Mouse (Mus musculus): ENCODE results near the gene Lin52. TPM values are rescaled to one million over a fixed set of nuclear protein-coding genes. Genes with fewer than 3 reads are reported as not detected.

Lin52 gene
- total RNA-seq, 2 experiments from 2014 or later, result 22.6 to 24.1 TPM

DNA sequence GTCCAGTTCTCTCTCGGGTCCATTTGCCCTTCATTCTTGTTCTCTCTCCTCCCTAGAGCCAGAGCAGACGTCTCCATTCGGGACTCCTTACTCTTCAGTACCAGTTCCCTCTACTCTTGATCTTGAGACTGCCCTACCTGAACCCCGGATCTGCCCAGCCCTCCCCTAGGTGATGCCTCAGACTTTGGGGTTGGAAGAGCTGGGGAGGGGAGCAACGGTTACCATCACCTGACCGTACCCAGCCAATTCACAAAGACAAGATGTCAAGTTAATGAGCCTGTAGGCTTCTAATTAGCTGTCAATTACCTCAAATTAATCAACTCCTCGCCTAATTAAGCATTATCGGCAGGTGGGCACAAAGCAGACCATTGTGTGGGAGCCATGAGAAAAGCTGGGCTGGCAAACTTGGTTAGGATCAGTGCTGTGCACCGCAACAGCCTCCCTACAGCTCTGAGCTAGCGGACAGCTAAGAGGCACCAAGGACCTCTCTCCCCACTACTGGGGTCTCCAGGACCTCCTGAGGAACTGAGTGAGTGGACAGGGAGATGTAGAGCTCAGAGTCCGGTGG is 90.3 kb downstream of the Lin52 start:
- no peak for DNase-seq

DNA sequence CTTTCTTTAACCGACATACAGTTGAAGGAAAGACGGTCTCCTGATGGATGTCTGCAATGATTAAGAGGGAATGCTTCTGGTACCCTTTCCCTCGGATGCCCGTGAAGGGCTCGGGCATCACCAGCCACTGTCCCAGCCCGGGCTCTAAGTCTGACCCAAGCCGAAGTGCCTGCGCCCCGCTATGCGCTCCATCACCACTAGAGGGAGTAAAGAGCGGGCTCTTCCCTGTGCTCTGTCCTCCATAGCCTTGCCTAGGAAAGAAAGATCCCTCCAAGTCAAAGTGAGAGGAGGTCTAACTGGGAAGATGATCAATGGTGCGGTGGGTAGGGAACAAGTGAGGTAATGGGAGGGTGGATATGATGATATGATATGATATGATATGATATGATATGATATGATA is 94.8 kb downstream of the Lin52 start:
- peak; percentile 35 to 51 for DNase-seq

DNA sequence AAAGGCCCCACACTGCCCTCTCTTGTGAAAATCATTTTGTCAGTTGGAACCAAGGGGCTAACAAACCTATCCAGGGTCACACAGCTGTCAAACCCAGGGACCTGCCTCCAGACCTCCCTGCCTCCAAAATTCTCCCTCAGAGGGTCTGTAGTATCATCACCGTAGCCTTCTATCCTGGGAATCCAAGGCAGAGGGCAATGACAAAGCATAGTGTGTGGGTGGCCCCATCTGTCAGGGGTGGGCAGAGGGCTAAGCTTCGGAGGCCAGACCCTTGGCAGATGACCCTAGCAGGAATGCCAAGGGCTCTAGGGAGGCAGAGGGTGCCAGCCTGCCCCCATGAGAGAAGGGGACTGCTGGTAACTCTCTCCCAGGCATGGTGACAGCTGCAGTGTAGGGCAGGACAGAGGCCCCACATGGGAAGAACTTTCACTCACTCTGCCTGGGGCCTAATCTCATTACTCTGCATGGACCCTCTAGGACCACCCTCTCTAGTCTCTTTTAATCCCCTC is 95.4 kb downstream of the Lin52 start:
- no peak for DNase-seq

DNA sequence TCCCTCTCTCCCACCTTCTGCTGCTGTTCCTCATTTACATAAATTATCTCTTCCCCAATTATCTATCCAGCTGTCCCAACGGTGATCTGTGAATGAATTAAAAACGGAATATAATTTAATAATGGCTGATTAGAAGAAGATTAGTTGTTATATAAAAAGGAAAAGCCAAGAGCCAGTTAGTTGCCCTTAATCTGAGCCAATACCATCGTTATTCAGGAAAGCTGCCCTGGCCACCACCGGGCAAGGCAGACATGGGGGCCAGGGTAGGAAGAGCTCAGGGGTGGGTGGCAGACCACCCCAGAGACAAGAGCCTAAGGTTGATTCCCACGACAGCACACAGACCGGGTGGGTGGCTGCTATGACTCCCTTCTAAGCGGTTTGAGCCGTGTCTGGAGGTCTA is 97.0 kb downstream of the Lin52 start:
- DNase-seq, result no peak

DNA sequence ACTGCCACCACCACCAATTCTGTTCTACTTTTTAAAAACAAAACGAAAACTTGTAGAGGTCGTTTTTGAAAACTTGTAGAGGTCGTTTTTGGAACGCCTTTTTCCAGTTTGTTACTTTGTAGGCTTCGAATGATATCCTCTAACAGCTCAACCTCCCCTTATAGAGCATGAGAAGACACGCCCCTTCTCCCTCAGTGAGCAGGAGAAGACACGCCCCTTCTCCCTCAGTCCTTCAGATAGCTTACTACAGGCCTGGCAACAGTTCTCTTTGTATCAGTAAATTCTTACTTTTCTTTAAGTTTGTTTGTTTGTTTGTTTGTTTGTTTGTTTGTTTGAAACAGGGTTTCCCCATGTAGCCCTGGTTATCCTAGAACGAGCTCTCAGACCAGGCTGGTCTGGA is 104.0 kb downstream of the Lin52 start:
- no peak for DNase-seq

DNA sequence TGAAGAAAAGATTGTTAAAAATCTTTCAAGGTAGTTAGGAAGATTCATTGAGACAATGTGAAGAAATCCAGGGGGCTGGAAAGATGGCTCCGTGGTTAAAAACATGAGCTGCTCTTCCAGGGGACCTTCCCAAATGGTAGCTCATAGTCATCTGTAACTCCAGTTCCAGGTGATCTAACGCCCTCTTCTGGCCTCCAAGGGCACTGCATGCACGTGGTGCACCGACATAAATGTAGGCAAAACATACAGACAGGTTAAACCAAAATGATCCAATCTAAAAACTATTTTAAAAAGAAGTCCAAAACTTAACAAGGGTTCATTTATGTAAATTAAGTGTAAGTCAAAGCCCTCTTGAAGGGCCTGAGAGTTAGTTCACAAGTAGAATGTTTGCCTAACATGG is 111.3 kb downstream of the Lin52 start:
- no peak for DNase-seq

DNA sequence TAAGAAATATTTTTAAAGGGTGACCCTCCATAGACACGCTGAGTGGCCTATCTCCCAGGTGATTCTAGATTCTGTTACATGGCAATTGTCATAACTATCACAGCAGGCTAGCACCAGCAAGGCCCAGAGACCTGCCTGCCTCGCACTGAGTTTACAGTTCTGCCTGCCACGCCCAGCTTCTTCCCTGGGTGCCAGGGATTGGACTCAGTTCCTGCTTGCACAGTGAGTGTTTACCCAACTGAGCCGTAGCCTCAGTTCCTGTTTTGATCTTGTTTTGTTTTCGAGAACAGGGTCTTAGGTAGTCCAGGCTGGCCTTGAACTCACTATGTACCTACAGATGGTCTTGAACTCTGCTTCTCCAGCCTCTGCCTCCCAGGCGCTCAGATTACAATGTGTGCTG is 116.4 kb downstream of the Lin52 start:
- DNase-seq, result no peak

DNA sequence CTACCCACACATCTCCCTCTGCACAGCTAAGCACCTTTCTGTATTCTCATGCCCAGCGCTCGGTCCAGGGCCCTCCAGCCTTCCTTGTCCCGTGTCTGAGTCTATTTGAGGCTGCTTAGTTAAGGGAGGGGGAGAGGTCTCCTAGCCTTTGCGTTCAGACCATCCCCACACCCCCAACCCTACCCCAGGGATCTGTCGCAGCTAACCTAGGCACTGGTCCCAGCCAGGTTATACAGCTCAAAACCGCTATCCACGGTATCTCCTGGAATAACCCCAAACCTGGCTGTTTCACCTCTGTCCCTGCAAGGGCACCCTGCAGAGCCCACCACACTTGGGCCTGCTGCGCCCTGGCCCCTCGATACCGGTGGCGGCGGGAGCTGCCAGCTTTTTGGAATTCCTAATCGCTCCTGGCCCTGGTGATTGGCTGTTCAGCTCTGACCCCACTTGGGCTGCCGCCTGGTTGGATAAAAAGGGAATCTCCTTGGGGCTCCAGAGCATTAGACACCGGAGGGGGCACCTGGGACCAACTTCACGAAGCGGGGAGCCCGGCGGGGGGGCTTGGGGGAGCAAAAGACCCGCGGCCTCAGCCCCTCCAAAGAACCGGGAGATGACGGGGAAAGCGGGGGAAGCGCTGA is 118.2 kb downstream of the Lin52 start, which contains the start of gene Vsx2:
Gene Vsx2, plus strand, starts transcription at position 427 of the 635 bp plus-strand sequence.
- DNase-seq, result no peak

DNA sequence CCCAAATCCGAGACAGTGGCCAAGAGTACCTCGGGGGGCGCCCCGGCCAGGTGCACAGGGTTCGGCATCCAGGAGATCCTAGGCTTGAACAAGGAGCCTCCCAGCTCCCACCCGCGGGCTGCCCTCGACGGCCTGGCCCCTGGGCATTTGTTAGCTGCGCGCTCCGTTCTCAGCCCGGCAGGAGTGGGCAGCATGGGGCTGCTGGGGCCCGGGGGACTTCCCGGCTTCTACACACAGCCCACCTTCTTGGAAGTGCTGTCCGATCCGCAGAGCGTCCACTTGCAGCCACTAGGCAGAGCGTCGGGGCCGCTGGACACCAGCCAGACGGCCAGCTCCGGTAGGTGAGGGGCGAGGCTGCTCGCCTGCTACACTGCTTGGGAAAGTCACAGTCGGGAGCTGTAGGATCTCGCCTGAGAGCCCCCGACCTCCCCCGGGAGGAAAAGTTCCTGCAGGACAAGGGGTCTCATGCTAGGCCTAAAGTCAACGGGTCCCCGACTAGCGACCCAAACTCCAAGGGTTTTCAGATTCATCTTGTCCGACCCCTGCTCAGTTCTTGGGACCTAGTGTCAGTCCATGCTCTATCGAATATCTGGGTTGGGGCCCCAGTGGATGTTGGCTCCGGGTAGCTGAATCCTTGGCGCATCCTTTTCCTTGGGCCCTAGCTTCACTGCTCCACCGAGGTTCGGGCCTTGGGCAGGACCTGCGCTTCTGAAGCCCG is 118.9 kb downstream of the Lin52 start:
- DNase-seq, result no peak

DNA sequence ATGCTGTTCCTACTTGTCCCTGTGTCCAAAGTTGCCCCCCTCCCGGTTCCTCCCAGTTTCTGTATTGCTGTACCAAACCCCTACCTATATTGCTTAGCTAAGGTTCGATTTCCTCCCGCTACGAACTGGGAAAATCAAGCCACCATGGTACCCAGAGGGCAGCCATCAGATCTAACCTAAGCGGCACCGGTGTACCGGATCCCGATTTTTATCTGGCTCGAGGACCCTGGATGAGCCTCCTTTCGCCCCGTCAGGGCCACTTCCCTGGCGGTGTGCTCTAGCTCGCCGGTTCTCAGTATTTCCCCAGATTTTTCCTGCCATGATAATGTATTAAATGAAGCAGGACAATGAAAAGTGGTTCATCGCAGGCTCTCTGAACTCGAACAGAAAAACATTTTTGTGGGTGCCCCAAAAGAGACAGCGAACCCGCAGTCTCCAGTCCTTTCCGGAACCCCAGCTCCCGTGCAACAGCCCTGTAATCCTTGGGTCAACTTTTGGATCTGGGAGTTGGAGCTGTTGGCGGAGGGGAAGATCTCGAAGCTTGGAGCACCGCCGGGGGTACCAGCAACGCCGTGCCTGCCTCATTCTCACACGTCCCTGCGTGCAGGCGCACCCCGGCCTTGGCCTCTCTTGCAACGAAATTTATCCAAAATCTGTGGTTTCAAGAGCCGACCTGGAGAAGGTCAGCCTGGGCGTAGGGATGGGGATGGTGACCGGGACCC is 119.6 kb downstream of the Lin52 start:
- DNase-seq, result no peak

DNA sequence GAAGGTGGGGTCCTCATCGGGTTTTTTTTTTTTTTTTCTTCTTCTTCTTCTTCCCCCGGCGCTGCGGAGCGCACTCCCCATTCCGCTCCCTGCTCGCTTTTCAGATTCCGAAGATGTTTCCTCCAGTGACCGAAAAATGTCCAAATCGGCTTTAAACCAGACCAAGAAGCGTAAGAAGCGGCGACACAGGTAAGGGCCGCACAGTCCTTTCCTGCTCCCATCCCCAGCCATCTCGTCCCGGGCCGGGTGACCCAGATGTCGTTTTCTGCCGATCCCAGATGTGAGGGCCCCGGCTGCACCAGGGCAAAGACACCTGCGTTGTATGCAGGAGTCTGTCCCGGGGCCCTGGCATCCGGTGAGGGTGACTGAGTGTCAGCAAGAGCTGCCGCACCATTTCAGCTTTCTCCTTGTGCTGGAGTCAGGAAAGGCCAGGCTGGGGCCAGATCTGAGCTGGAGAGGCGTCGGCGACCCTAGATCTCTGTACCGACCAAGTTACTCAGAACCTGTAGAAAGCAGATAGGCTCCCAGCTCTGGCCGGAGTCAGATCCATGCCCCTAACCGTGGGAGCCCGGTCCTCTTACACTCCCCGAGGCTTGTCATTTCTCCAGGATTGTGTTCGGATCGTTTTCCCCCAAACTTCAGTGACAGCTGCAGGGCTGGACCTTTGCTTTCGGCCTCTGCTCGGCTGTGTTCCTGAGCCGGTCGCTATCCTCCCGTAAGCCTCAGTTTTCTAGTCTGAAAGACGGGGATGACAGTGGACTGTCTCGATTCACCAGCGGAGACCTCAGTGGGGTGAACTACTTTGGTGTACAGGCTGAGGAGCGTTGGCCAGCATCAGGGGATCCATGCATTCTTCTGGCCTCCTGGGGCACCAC is 120.5 kb downstream of the Lin52 start:
- no peak for DNase-seq

DNA sequence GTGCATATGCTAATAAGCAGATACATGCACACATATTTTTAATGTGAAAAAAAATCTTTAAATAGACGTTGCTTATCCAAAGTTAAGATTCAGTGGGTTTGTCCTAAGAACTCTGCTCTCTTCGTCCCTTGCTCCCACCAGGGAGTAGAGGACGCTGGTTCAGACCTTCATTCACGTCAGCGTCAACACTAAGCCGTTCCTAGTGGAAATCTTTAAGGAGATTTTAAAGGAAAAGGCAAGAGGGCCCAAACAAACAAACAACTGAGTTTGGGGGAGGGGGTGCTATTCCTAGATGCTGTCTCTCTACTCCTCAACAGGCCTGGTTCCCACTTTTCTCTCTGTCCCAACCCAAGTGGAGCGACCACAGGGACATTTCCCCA is 121.1 kb downstream of the Lin52 start:
- no peak for DNase-seq

DNA sequence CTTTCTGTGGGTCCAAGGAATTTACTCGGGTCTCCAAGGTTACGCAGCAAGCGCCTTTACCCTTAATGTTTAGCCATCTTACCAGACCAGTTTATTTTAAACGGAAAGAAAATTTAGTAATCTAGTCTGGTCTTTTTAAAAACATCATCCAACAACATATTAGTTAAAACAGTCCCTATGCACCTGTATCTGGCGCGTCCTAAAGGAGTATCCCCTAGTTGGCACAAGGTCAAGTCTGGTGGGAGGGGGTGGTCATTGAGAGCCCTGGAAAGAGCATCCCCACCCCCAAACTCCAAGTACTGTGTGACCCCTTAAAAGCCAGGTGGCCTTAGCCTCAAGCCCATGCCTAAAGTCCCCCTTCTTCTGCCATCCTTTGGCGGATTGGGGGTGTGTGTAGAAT is 121.9 kb downstream of the Lin52 start:
- DNase-seq, result no peak

DNA sequence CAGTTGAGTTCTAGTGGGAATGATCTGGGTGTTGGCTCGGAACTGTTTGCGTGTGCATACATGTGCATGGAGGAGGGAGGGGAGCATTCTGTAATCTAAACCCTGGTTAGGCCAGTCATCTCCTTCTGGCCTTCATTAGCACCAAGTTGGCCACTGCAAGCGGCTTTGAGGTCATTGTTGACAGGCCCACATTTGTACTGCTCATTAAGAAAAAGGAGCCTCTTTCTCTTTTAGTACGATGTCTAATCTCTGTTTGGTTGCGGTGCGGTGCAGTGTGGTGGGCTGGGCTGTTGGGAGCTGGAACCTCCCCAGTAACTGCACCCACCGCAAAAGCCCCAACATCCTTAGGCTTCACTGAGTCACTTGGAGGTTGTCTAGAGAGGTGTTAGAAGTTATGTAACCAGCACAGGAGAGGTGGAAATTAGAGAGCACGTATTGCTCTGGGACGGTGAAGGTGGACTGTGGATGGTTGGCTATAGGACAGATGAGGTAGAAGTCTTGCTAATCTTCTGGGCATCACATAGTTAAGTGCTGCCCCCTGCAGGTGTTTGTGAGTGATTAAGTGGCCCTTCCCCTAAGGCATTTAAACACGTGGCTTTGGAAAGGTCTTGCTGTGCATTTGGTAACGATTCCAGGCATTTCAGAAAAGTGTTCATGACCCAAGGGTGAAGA is 126.7 kb downstream of the Lin52 start:
- no peak for DNase-seq

DNA sequence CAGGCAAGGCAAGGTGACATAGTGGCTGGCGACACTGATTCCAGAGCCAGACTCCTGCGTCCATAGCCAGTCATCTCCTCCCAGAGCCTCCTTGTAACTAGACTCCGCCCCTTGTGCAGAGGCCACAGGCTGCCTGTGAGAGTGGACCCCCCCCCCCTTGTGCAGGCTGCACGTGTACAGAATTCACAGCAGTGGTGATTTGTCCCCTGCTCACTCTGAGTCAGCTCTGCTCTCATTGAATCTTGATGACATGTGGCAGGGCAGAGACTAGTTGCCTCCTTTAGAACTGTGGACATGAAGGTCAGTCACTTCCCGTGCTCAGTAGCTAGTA is 127.2 kb downstream of the Lin52 start:
- no peak for DNase-seq

DNA sequence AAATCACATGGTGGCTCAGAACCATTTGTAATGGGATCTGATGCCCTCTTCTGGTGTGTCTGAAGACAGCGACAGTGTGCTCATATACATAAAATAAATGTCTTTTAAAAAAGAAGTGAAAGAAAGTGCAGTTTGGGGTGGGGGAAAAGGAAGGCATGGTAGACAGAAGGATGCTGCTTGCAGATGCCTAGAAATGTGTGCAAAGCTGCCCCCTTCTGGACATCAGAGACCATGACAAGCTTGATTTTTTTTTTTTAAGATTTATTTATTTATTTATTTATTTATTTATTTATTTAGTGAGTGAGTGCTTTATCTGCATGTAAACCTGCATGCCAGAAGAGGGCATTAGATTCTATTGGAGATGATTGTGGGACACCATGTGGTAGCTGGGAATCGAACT is 130.1 kb downstream of the Lin52 start:
- DNase-seq, result no peak

DNA sequence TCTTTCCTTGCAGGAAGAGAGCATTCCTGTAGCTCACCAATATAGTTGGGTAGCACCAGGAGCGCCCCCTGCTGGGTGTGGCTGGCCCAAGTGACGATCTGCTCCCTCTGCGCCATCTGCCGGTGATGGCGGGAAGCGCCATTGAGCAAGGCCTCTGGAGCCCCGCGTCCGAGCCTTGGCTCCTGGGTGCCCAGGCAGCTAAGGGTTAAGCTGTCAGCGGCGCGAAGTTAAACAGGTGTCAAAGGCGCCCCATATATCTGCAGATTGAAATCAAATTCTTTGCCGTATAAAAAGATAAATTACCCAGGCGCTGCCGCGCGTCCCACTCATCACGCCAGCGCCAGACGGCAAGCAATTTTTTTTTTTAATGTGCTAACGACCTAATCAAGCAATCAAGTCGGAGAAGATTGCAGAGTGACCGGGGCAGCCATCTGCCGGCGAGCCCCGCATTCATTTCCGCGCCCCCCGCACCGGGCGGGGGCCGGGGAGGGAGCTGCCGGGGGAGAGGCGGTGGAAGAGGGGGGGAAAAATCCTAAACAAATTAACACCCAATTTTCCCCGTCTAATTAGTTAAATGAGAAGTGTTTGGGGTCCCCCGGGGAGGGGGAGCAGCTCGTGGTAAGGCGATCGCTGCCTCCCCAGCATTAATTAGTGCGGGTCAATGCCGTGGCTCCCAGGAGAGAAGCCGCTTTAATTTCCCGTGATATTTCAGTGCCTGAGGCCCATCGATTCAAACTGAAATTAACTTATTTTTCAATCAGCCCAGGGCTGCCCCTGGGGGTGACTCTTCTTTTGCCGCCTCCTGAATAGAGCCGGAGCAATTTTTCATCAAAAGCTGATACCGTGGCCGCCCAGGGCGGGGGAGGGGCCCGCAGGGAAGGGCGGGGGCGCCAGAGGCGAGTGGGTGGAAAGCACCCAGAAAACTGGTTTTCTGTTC is 138.9 kb downstream of the Lin52 start:
- DNase-seq, result peak; percentile 92 to 93
